In genomic region chr2:142611113-142611512, GRCm38 (mm10) we compare ENCODE assay signal across 8 mouse cellular contexts.
DNase-seq lines count a peak whose midpoint lies in the region; ATAC-seq and TF ChIP-seq lines count a peak whose summit lies in the region.

No protein-coding gene starts in this region.

- no peaks in the 10 kb centered on the region for H3K36me3 ChIP-seq in embryonic facial prominence, embryonic 11.5 days (replicated peaks; ENCODE audit: control insufficient read depth, insufficient read depth, low read depth, low read length)
- H3K36me3 ChIP-seq in embryonic facial prominence, embryonic 10.5 days (replicated peaks), result no peaks in the 10 kb centered on the region
- no peaks in the 10 kb centered on the region for H3K36me3 ChIP-seq in E14TG2a.4 (ENCODE audit: insufficient read depth, low read length)
- H3K36me3 ChIP-seq in hindbrain, embryonic 16.5 days (ENCODE audit: control insufficient read depth, insufficient read depth, low read length), result no peaks in the 10 kb centered on the region

- ATAC-seq in embryonic facial prominence, embryonic 11.5 days (replicated peaks; ENCODE audit: insufficient number of reproducible peaks, low FRiP score, low TSS enrichment, low read depth), result no peak
- ATAC-seq in hindbrain, embryonic 16.5 days, result peak; percentile 76
- ATAC-seq in erythroid progenitor cell, adult 5-6 weeks (replicated peaks; ENCODE audit: low FRiP score, poor library complexity, severe bottlenecking), result no peak

- no peak overlapping the region for H3K9ac ChIP-seq in embryonic facial prominence, embryonic 11.5 days (replicated peaks; ENCODE audit: low read length)
- no peak overlapping the region for H3K9ac ChIP-seq in hindbrain, embryonic 16.5 days (ENCODE audit: low read depth, low read length)

- no peak overlapping the region for H3K4me3 ChIP-seq in embryonic facial prominence, embryonic 11.5 days (ENCODE audit: low read depth, low read length)
- H3K4me3 ChIP-seq in embryonic facial prominence, embryonic 10.5 days, result no peak overlapping the region
- H3K4me3 ChIP-seq in E14TG2a.4 (replicated peaks; ENCODE audit: low read length), result no peak overlapping the region
- no peak overlapping the region for H3K4me3 ChIP-seq in hindbrain, embryonic 16.5 days (ENCODE audit: low read length)

- H3K9me3 ChIP-seq in embryonic facial prominence, embryonic 11.5 days (replicated peaks; ENCODE audit: control insufficient read depth, low read length), result no peaks in the 10 kb centered on the region
- no peaks in the 10 kb centered on the region for H3K9me3 ChIP-seq in embryonic facial prominence, embryonic 10.5 days
- no peaks in the 10 kb centered on the region for H3K9me3 ChIP-seq in E14TG2a.4 (ENCODE audit: low read length)
- H3K9me3 ChIP-seq in hindbrain, embryonic 16.5 days (ENCODE audit: control insufficient read depth, low read length), result no peaks in the 10 kb centered on the region

- H3K27me3 ChIP-seq in embryonic facial prominence, embryonic 11.5 days (ENCODE audit: control insufficient read depth, insufficient read depth, low read length), result no peaks in the 10 kb centered on the region
- no peaks in the 10 kb centered on the region for H3K27me3 ChIP-seq in embryonic facial prominence, embryonic 10.5 days (replicated peaks; ENCODE audit: low read depth, poor library complexity, severe bottlenecking)
- H3K27me3 ChIP-seq in E14TG2a.4 (ENCODE audit: insufficient read depth, low read length), result no peaks in the 10 kb centered on the region
- H3K27me3 ChIP-seq in hindbrain, embryonic 16.5 days (replicated peaks; ENCODE audit: control insufficient read depth, insufficient read depth, low read length), result no peaks in the 10 kb centered on the region

- H3K27ac ChIP-seq in embryonic facial prominence, embryonic 11.5 days (replicated peaks; ENCODE audit: low read depth, low read length), result no peak overlapping the region
- no peak overlapping the region for H3K27ac ChIP-seq in embryonic facial prominence, embryonic 10.5 days (replicated peaks)
- H3K27ac ChIP-seq in hindbrain, embryonic 16.5 days (ENCODE audit: low read depth, low read length), result no peak overlapping the region

- H3K4me1 ChIP-seq in embryonic facial prominence, embryonic 11.5 days (ENCODE audit: control insufficient read depth, insufficient read depth, low read length), result no peaks in the 10 kb centered on the region
- peaks cover 28% of the 10 kb centered on the region for H3K4me1 ChIP-seq in embryonic facial prominence, embryonic 10.5 days
- peaks cover 17% of the 10 kb centered on the region; the same call in 1 of the 2 replicates for H3K4me1 ChIP-seq in E14TG2a.4 (replicated peaks; ENCODE audit: low read depth, low read length)
- H3K4me1 ChIP-seq in hindbrain, embryonic 16.5 days (ENCODE audit: control insufficient read depth, insufficient read depth, low read depth, low read length), result no peaks in the 10 kb centered on the region

- H3K4me2 ChIP-seq in embryonic facial prominence, embryonic 11.5 days (ENCODE audit: low read depth, low read length), result no peak overlapping the region
- no peak overlapping the region for H3K4me2 ChIP-seq in hindbrain, embryonic 16.5 days (ENCODE audit: low read length)

- intact Hi-C loops in left cerebral cortex, postnatal 36 days (cut with DNase I), result no loop called here

- WGBS in embryonic facial prominence, embryonic 11.5 days, result 92% methylated on average over 6 of the region's 6 CpGs
- WGBS in embryonic facial prominence, embryonic 10.5 days, result 88% methylated on average over 6 of the region's 6 CpGs
- WGBS in hindbrain, embryonic 16.5 days, result 70% methylated on average over 6 of the region's 6 CpGs

- TF ChIP-seq CTCF in E14TG2a.4 (conservative IDR thresholded peaks at IDR 0.05; ENCODE audit: low read length), result peak; percentile 43

- DNase-seq in embryonic facial prominence, embryonic 11.5 days (ENCODE audit: low spot score), result peak; percentile 20
- no peak for DNase-seq in embryonic facial prominence, embryonic 10.5 days (ENCODE audit: low spot score)
- DNase-seq in cerebellum, postnatal 10 days, result peak; percentile 87 to 93
- peak; percentile 36 to 56 for DNase-seq in left cerebral cortex, postnatal 36 days (ENCODE audit: low spot score in 2 of 2)
- peak; percentile 43 to 47 for DNase-seq in monocyte, adult 2 months (ENCODE audit: low read depth in 1 of 2, low spot score in 2 of 2)
